In genomic region chr8:83695351-83696106, GRCm38 (mm10) we compare ENCODE assay signal across 11 mouse cellular contexts. TPM values are rescaled to one million over a fixed set of nuclear protein-coding genes. Genes with fewer than 3 reads are reported as not detected.
DNase-seq lines count a peak whose midpoint lies in the region; ATAC-seq lines count a peak whose summit lies in the region.
"Had no signal": no experiment of that assay in that cellular context is flagged by ENCODE, and none has a peak within 500 bp of the region (broad histone marks: within the 10 kb centered on the region; RNA-seq: fewer than 3 reads in every experiment).

No protein-coding gene starts in this region.

- peak; percentile 46 for DNase-seq in kidney, postnatal 10 days
- DNase-seq in kidney, adult 8-10 months: no peak
- DNase-seq in lung, postnatal 10 days: peak; percentile 50
- peak; percentile 57 to 66 for DNase-seq in thymus, postnatal 10 days (ENCODE audit: low spot score in 2 of 2)
- DNase-seq in left cerebral cortex, postnatal 14 days (ENCODE audit: low spot score in 2 of 2): no peak
- DNase-seq in urinary bladder, postnatal 14 days (ENCODE audit: low spot score): no peak
- no peak for DNase-seq in layer of hippocampus, adult 8-10 months (ENCODE audit: low spot score in 2 of 2)
- DNase-seq: cerebellum, postnatal 10 days had no signal

- peak; percentile 23; the same call in 1 of the 2 replicates for ATAC-seq in common myeloid progenitor, adult 5-6 weeks (replicated peaks; ENCODE audit: low read depth, poor library complexity, severe bottlenecking)
- ATAC-seq: forebrain, embryonic 13.5 days; intestine, embryonic 16.5 days had no signal

- intact Hi-C loops in left cerebral cortex, postnatal 14 days (cut with DNase I): no loop called here

RNA-seq across cellular contexts. Expression of gene Pkn1, which starts 3.5 kb away (rescaled TPM):
- total RNA-seq in common myeloid progenitor, adult 5-6 weeks (2017): 34.4 and 63.9 TPM in 2 replicates
- 10 to 100 TPM; 63.8 to 74.1 TPM for total RNA-seq in left cerebral cortex, postnatal 14 days (2021)
- total RNA-seq in layer of hippocampus, adult 8-10 months (2022): 10 to 100 TPM; 55.0 to 58.9 (median 56.5) TPM

RNA-seq across cellular contexts. Expression of gene Ddx39, which starts 19.4 kb away (rescaled TPM):
- total RNA-seq in common myeloid progenitor, adult 5-6 weeks (2017): 109 and 124 TPM in 2 replicates
- total RNA-seq in left cerebral cortex, postnatal 14 days (2021): 10 to 100 TPM; 18.4 to 19.7 TPM
- total RNA-seq in layer of hippocampus, adult 8-10 months (2022): 10 to 100 TPM; 17.4 to 19.4 (median 19.0) TPM

RNA-seq across cellular contexts. Expression of gene Ptger1, which starts 29.1 kb away (rescaled TPM):
- total RNA-seq in common myeloid progenitor, adult 5-6 weeks (2017): 1.6 and 4.5 TPM in 2 replicates
- total RNA-seq in left cerebral cortex, postnatal 14 days (2021): 1 to 10 TPM; 1.4 to 1.5 TPM
- 1 to 10 TPM in 2 of 4 experiments, under 1 TPM in 2; 0.74 to 1.3 (median 1.1) TPM for total RNA-seq in layer of hippocampus, adult 8-10 months (2022)

RNA-seq across cellular contexts. Expression of gene Gipc1, which starts 43.1 kb away (rescaled TPM):
- total RNA-seq in common myeloid progenitor, adult 5-6 weeks (2017): 18.2 and 18.5 TPM in 2 replicates
- 100 to 1,000 TPM; 104 to 109 TPM for total RNA-seq in left cerebral cortex, postnatal 14 days (2021)
- 10 to 100 TPM; 47.3 to 56.1 (median 52.2) TPM for total RNA-seq in layer of hippocampus, adult 8-10 months (2022)

RNA-seq across cellular contexts. Expression of gene Adgre5, which starts 45.6 kb away (rescaled TPM):
- 15.0 and 15.2 TPM in 2 replicates for total RNA-seq in common myeloid progenitor, adult 5-6 weeks (2017)
- 10 to 100 TPM; 11.2 to 11.8 TPM for total RNA-seq in left cerebral cortex, postnatal 14 days (2021)
- 10 to 100 TPM in 3 of 4 experiments, 1 to 10 TPM in 1; 9.9 to 13.4 (median 10.4) TPM for total RNA-seq in layer of hippocampus, adult 8-10 months (2022)

Comparison
In these comparisons a context has a peak if more than half of its experiments do, and no peak if none do; other contexts are left out.
1. DNase-seq: peak in kidney, postnatal 10 days (single experiment), lung, postnatal 10 days (single experiment) and thymus, postnatal 10 days (2 of 2); none in kidney, adult 8-10 months (0 of 2), left cerebral cortex, postnatal 14 days (0 of 2), urinary bladder, postnatal 14 days (single experiment) and layer of hippocampus, adult 8-10 months (0 of 2).